Mouse (Mus musculus) megakaryocyte, embryonic 14.5 days (primary cell): Measurements from ENCODE around the gene Ralbp1.

ENCODE experiments used
- FLI1 ChIP-seq: IDR thresholded peaks from 2 replicates; pipeline ENCODE4 v1.6.1; 2012; ENCODE audit warnings: low read length, inconsistent platforms, mixed read lengths
- GATA1 ChIP-seq: IDR thresholded peaks from 3 replicates; pipeline ENCODE4 v1.6.1; 2012; ENCODE audit warnings: mixed read lengths, low read length, inconsistent platforms, borderline replicate concordance

GRCm38 (mm10) chr17:65933741-65934140 is 48.1 kb upstream of the Ralbp1 start:
- TF ChIP-seq GATA1 = no peak
- no peak for TF ChIP-seq FLI1
